Mouse (Mus musculus) embryonic fibroblast, embryonic 13.5 days (primary cell): ENCODE results near the gene Taok1.

Source experiments
- CTCF ChIP-seq: IDR thresholded peaks from 2 replicates; pipeline ENCODE4 v1.5.1; 2011; ENCODE audit warnings: mild to moderate bottlenecking, control low read depth, low read length, moderate library complexity, borderline replicate concordance; ENCODE audit not compliant: insufficient read depth
- POLR2A ChIP-seq: IDR thresholded peaks from 2 replicates; pipeline ENCODE4 v1.6.1; 2011; ENCODE audit warnings: low read depth, mild to moderate bottlenecking, control low read depth, low read length, moderate library complexity

DNA sequence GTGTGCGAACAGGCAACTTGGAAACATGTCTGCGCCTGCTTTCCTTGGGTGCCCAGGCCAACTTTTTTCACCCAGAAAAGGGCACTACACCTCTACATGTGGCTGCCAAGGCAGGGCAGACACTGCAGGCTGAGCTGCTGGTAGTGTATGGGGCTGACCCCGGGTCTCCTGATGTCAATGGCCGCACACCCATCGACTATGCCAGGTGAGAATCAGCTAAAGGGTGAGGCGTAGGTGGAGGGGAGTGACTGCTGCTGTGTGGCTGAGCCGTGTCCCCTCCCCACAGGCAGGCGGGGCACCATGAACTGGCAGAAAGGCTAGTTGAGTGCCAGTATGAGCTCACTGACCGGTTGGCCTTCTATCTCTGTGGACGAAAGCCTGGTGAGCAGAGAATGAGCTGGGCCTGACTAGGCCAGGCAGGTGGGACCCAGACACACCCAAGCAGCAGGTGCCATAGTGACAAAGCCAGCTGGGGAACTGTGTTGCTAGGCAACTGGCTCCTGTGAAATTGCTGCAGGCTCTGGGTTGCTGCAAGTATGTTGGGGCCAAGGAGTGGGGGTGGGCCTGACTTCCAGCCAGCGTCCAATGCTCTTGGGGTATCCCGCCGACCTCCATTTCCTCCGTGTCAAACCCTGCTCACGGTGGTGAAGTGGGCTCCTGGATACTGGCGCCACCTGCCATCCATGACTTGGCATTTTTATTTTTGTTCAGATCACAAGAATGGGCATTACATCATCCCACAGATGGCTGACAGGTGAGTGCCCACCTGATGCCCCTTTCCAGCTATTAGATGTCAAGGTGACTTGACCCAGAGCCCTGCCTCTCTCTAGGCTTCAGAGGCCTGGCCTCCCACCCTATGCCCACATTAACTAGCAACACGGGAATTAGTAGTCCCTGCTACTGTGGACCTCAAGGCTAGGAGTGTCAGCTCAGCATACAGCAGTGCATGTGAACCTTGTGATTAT lies 107.0 kb downstream of the Taok1 start:
- TF ChIP-seq CTCF (no peak), POLR2A (no peak)
